Mouse (Mus musculus) lung, postnatal 10 days (tissue): ENCODE results near the gene Capn8.

Experiments used
- DNase-seq: peaks from one replicate; pipeline ENCODE4 v3.0.0; 2021

Capn8 gene

DNA sequence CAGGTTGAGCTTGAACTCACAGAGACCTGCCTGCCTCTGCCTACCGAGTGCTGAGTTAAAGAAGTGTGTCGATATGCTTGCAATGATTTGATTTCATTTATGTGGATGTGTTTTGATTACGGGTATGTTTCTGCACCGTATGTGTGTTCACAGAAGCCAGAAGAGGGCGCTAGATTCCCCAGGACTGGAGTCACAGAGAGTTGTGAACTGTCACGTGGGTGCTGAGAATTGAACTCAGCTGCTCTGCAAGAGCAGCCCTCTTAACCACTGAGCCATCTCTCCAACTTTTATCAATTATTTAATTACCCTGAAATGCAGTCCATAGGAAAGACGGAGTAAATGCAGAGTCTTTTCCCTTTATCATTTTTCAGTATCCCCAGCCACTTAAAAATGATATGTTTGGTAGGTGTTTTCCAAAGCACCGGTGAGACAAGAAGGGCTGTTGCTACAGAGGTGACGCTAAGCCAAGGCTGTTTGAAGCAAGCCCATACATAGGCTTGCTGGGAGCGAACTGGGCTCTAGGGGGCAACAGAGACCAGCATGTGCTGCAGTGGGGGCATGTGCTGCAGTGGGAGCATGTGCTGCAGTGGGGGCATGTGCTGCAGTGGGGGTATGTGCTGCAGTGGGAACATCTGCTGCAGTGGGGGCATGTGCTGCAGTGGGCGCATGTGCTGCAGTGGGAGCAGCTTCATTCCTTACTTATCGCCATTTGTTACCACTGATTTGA is 11.0 kb upstream of the Capn8 start:
- DNase-seq = peak; percentile 75

DNA sequence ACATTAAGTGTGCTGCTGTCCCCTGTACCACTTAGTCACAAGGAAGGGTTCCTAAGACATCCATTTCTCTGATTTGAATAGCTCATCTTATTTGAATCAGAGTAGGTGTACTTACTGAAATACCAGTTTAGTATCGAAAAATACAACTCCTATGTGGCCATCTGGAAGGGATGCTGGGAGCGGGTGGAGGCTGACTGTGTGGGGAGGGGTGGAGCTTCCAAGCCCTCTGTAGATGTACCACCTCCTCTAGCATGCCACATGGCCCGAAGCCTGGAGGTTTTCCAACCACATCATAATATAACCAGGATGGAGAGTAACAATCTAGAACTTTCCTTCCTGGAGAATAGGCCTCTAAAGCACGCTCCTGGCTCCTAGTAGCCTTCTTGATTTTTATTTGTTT is 6.5 kb upstream of the Capn8 start:
- DNase-seq = no peak

DNA sequence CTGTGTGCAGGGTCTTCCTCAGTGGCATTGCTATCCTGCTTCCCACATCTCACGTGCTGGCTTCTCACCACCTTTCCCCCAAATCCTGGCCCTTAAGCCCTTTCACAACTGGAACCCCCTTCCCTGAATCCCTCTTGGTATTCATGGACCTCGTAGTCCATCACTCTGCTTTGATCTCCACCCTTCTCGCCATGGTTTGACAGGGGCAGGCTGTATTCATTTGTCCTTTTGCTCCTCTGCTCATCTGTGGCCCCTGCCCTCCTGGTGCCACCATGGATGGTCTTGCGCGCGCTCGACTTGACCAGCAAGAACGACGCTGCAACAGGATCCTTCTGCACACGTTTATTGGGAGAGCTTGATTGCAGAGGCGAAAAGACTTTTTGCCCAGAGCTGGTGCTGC is 5.3 kb upstream of the Capn8 start:
- no peak for DNase-seq

DNA sequence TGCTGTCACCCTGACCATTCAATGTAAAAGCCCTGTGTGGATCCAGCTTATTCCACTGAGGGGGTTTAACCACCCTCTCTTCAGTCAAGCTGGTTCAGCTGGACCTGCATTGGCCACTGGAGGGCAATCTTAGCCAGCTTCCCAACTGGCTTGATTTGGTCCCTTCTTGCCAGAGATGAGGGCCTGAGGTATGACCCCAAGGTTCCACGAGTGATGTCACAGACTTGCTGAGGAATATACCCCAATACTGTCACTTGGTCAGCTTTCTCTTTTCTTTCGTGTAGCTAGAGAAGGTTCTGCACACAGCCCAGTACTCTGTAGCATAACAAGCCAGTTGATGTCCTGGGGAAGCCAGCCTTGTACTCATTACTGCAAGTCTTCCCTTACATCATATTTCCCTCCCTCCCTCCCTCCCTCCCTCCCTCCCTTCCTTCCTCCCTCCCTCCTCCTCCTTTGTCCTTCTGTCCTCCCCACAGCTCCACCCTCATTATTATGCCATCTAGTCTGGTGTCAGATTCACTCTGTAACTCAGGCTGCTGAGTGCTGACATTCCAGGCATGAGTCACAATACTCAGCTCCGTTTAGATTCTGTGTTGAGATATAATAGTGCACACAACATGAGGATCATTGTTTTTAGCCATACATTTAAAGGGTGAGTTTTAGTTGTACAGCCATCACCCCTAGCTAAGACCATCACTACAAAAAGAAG is 4.3 kb upstream of the Capn8 start:
- DNase-seq = peak; percentile 72

DNA sequence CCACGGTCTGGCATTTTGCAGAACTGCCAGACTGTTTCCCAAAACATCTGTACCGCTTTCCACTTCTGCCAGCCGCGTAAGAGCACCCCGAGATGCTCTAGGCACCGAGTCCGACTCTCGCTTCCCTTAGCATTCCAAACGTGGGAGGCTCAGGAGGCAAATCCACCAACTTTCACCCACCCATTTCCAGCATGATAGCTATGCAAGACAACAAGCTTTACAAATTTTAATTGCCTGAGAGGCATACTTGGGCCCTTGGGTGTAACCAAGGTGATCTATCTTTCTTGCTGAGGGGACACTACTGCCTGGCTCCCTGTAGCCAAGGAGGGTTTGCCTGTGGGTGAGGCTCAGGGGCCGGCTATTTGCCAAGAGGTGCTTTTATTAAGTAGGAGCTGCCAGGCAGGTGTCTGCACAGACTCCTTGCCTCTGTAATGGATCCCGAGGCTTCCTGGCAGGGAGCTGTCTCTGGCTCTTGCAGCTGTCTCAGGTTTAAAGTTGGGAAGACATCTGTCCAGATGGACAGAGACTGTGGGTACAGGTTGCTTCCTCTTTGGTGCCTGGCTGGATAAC is 2.8 kb upstream of the Capn8 start:
- DNase-seq = peak; percentile 10

DNA sequence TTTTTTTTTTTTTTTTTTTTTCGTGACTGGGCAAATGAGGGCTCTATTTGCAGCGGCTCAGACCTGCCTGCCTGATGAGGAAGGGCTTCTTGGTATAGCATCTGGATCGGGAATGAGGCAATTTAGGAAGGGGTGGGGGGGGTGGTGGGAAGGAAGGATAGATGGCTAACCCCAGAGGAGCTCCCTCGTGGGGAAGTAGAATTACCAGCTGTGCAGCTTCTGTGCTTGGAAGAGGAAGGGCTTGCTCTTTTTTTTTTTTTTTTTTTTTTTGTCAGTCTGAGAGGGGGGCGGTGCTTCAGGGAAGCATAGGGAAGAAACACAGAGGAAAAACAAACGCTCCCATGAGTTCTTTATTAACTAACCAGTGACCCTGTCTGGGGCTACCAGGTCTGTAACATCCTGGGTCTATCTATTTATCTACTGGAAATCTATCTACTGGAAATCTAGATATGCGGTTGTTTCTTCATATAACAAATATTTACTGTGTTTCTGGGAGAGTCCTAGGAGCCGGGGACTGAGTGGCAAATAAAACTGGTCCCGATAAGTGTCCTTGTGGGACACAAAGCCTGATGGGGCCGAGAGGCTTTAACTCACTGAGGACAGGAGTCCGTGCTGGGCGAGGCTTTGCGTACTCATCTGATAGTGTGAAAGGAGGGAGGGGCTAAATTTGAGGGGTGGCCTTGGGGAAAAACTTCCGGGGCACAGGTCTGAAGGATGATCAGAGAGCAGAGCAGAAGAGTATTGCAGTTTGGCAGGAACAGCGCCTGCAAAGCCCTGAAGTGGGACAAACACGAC is 2.0 kb upstream of the Capn8 start:
- DNase-seq = peak; percentile 29

DNA sequence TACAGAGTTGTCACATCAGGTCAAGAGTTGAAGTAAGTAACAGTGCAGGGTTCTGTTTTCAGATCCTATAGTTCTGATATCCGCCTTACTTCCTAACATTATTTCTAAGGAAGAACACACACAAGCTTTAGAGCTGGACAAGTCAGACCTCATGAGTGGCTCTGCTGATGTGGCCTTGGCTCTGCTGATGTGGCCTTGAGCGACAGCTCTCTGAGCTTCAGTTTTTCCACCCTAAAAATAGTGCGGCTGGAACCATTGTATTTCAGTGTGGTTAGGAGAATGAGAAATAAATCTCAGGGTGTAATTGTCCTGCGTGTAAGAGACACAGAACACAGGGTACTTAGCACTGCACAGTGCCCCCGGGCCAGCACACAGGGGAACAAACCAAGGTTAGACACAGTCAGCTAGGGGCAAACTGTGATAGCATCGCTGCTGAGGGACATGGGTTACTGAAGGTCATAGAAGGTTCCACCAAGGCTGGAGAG is 586 bp downstream of the Capn8 start:
- no peak for DNase-seq

DNA sequence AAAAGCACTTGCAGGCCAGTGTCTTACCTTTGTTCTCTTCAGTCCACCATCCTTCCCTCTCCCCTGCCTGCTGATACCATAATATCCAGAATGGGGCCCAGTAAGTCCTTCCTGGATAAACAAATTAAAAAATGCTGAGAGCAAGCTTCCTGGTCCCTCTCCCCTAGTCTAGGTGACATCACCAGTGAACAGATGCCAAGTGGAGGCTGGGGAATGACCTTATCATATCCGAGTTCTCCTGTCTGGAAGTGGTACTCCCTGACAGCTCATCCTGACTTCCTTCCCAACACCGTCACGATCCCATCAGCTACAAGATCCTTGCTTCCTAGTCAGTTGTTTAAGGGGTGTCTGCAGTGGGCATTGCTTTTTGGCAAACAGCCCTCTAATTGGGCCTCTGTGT is 6.3 kb downstream of the Capn8 start:
- DNase-seq = peak; percentile 68

DNA sequence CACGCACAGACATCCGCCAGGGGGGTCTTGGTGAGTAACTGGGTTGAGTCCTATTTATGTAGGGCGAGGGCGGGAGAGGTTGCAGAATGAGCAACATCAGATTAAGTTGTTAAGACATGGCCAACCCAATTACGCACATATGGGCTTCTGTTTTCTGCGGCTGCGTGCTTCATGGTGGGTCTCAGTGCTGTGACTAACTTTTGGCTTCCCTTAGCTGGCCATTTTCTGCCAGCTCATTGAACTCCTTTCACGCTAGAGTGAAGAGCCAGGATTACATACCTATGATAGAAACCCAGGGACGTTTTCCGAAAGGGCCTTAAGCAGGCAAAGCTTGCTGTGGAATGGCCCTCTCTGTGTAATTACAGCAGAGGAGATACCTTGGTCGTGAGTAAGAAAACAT is 7.2 kb downstream of the Capn8 start:
- DNase-seq = no peak

DNA sequence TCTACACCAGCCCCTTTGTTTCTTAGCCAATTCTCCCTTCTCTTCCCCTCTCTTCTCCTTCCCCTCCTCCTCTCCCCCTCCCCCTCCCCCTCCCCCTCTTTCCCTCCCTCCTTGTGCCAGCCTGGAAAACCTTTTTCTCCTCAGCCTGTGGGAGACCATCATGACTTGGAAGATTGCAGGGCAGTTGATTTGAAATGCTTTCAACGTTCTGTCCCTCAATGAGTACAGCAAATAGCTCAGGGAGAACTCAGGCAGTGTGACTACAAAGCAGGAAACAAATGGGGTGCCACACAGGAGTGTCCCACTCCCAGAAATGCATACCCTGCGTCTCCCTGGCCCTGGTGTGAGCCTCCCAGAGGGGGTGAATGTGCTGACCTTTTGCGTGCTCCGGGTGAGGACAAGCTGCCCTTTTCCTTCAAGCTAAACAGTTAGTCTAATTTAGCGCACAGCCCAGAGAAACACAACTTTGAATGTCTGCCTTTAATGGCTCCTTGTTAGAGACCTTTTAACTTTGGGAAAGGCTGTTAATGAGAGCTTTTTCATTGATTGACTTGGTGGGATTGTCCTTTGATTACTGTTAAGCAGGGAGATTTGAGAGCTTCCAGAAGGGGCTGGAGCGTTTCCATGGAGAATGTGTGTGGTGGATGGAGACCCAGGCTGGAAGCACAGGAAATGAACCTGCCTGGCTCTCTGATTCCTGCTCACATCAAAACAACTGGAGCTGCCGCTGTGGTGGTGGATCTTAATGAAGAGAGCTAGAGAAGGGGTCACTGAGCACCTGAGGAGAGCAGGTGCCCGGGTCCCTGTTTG is 9.3 kb downstream of the Capn8 start:
- no peak for DNase-seq

DNA sequence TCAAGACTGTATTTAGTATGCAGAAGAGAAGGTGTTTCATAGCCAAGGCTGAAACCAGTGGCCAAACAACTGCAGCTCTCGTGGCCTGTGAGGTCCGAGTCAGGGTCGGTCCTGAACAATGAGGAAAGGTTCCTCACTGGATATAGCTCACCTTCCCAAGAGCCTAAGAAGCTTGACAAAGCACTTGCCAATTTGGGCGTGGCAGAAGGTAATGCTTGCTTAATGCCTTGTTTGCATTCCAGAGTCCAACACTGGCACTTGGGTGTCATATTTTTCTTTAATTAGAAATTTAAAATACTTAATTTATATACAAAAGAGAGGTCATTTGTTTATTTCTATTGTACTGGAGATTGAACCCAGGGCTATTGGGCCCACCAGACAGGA is 9.9 kb downstream of the Capn8 start:
- peak; percentile 56 for DNase-seq

DNA sequence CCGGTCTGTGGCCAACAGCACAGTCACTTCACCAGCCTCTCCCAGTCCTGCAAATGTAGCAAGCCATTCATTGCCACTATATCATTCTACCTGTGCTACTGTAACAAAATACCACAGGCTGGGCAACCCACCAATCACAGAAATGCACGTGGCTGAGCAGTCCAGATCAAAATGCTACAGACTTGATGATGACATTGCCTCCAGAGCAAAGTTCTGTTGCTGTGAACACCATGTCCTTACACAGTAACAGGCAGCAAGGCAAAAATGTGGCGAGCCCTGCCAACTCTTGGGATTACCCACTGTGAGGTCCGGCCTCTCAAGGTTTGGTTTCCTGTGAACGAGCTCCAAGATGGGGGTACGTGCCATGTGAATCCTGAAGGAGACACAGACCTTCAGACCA is 19.4 kb downstream of the Capn8 start:
- no peak for DNase-seq

DNA sequence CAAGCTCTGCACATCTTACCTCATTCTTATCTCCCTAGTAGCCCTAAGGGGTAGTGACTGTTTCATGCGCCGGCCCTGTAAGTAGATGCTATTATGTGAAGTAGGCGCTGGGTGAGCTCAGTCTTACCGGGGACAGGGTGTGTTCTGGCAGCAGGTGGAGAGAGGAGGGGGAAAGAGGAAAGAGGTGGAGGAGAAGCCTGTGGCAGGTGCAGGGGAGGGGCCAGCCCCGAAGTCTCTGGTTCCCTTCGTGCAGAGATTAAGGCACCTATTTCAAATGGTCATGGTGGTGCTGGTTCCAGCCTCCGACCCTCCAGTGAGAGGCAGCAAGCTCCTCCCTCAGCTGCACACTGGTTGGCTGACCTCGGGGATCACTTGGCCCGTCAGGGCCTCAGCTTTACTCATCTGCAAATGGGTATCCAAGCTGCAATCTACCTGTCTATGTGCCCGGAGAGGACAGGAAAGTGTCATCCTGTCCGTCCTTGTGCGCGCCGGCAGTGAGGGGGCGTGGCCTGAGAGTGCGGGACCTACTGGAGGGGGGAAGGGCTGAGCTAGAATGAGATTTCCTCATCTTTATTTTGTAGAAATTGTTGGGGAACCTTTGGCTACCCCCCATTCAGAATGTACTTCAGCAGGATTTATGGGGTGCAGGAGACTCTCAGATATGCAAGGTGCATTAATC is 20.5 kb downstream of the Capn8 start:
- DNase-seq = no peak

DNA sequence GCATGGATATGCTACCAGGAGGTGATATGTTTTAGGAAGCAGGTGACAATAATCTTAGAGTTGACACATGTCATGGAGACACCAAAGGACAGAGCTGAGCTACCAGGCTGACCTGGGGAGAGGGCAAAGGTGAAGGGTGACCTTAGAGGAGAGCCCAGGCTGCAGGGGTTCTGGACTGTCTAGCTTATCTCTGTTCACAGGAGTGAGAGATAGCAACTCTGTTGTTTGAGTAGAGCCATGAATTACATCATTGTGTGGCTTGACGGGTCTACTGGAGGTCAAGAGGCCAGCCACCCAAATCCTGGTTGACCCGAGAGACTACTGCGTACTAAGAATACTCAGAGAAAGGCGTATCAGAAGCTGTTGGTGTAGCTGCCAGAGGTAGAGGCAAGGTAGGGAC is 22.9 kb downstream of the Capn8 start:
- no peak for DNase-seq

DNA sequence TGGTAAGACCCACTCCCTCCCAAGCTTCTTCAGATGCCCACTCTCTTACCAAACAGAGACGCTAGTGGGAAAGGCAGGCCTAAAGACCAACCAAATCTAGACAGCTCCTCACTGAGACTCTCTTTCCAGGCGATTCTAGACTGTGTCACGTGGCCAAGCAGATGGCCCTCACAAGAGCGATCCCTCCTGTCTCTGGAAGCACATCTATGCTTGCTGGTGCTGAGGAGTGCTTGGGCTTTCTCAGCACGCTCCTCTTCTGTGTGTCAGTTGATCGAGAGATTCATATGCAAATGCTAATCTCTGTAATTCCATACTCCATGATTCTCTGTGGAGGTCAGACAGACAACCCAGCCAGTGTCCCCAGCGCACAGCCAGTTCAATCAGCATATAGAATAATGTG is 26.7 kb downstream of the Capn8 start:
- DNase-seq = no peak

DNA sequence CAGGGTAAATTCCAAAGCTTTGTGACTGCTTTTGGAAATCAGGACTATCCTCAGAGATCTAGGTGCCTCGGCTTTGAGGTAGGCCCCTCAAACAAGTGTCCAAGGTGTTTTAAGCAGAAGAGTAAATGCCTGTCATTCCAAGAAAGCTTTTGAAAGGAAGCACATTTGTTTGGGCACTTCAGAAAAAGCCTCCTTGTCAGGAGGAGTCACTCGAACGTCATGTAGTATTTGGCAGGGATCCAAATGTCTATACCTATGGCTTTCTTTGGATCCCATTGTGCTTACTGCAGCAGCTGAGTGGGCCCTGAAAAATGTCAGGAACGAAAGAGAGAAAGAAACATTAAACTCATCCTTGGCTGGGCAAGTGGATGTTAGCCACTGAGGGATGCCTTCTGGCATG is 27.6 kb downstream of the Capn8 start:
- no peak for DNase-seq

DNA sequence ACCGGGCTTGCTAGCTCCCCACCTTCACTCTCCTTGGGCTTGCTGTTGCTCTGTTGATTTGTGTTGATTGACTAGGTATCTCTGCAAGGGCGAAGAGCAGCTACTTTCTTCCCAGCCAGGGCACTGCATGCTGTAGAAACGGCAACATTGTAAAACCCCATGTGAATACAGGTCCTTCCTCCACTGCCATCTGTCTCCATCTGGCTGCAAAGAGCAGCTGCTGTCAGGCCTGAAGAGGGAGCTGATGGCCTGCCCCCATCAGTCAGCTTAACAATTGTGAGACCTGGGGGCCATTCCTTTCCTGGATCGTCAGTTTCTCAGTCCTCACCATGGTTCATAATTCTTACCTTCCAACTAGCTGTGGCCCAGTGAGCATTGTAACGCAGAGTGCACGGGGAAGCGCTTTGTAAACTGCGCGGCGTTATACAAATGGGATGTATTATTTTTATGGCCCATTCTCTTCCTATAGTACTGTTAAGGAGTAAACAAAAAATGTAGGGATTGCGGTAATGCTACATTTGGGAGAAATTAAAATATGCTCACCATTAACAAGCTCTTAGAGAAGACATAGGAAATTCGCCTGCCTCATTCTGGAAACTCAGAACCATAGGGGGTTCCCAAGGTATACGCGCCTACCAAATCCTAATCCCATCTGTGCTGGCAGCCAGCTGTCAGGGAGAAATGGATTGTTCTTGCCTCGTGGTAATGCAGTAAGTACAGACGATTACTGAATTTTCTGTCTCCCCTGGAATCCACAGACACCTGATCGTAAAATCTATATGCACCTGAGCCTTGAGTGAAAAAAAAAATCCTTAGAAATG is 40.7 kb downstream of the Capn8 start:
- DNase-seq = no peak

DNA sequence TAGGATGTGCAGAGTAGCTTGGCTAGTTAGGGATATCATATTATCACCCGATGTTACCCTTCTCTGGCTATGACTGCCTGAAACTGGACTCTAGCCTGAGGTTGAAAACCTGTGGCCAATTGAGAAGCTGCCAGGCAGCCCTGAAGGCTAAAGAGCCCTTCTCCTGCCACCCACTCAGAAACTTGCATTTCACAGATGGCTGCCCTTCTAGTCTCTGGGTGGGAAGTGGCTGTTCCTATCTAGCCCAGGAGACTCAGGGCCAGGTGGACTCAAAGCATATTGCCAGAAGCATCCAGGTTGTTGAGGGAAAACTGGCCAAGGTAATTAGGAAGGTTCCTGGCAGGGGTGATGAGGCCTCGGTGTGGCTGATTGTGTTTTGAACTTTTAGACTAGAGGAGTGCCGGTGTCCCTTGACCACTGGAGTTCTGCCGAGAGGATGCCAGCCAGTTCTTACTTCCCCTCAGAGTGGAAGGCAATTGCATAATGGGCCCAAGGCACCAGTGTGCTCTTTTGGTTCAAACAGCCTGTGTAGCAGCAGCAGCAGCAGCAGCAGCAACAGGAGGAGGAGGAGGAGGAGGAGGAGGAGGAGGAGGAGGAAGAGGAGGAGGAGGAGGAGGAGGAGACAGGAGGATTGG is 45.0 kb downstream of the Capn8 start:
- DNase-seq = no peak

DNA sequence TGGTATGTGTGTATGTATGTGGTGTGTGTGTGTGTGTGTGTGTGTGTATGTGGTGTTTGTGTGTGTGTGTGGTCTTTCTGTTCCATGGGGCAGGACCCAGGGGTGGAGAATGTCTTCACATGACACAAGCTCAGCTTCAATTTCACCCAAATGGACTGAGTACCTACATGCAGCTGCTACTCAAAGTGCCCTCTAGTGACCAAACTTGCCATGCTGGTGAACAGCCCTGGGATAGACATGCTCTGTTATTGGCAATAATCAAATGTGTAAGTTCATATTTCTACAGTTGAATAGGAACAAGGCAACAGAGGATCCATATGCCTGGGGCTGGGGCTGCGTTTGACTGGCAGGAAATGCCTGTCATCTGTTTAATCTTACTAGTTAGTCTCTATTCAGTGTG is 50.7 kb downstream of the Capn8 start:
- no peak for DNase-seq

DNA sequence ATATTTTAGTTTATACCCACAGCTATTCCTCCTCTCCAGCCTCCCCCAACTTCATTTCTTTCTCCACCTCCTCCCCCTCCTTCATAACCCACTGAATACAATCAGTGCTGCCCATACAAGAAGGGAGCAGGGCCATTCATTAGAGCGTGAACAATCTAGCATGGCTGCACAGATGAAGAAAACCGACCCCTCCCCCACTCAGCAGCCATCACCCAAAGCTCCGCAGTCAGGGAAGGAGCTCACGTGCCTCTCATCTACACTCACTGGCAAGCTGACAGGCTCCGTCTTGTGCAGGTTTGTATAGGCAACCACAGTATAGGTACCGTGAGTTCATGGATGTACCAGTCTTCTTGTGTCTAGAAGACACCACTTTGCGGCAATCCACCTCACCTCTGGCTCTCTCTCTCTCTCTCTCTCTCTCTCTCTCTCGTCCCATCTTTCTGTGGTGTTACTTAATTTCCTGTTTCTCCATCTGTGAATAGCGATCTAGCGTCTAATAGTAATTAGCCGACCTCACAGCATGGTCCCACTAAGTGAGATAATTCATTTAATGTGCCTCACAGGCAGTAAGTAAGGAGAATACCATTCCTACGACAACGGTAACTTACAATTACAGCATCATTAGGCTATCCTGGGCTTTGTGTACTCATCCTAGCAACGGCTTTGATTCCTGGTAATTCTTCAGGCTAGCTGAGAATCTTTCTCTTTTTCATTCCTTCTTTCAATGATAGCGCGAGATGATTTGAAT is 53.6 kb downstream of the Capn8 start:
- DNase-seq = peak; percentile 10
